Mouse (Mus musculus) small intestine, adult 10 weeks (tissue): Measurements from ENCODE around the gene Cldn8. TPM values are rescaled to one million over a fixed set of nuclear protein-coding genes. Genes with fewer than 3 reads are reported as not detected.

Source experiments
- polyA plus RNA-seq: library from polyadenylated mRNA; stranded (reverse); fragments of 350-450 nt; fragmentation: Illumina TruSeq; extraction: RNeasy Lipid Tissue Mini Kit (QIAGEN cat#74804); gene quantifications from one replicate; pipeline ENCODE4 v1.2.3, GENCODE M21; 2014; ENCODE audit warnings: low replicate concordance

The Cldn8 gene
- 3.4 TPM for polyA plus RNA-seq

GRCm38 (mm10) chr16:88563045-88563913 lies at the start of gene Cldn8:
Gene Cldn8, minus strand, starts transcription at chr16:88563183.

GRCm38 (mm10) chr16:88611922-88612321 lies 48.9 kb upstream of the Cldn8 start, which contains the start of gene Krtap24-1:
Gene Krtap24-1, minus strand, starts transcription at chr16:88612279.

Other genes with a start within 250 kb of the Cldn8 start
- gene Cldn17, start 56.2 kb downstream of the Cldn8 start, polyA plus RNA-seq, result not detected
- not detected for gene Krtap24-1, start 49.1 kb upstream of the Cldn8 start, polyA plus RNA-seq
- gene 2310079G19Rik, start 64.5 kb upstream of the Cldn8 start, polyA plus RNA-seq, result not detected
- gene Krtap26-1, start 84.6 kb upstream of the Cldn8 start, polyA plus RNA-seq, result not detected
- gene Krtap27-1, start 108.5 kb upstream of the Cldn8 start, polyA plus RNA-seq, result not detected
- not detected for gene 2310061N02Rik, start 144.8 kb upstream of the Cldn8 start, polyA plus RNA-seq
- not detected for gene Krtap13-1, start 165.7 kb upstream of the Cldn8 start, polyA plus RNA-seq
- gene Krtap13, start 188.5 kb upstream of the Cldn8 start, polyA plus RNA-seq, result not detected
- gene 2310034C09Rik, start 195.7 kb upstream of the Cldn8 start, polyA plus RNA-seq, result not detected
- gene 2310057N15Rik, start 211.0 kb upstream of the Cldn8 start, polyA plus RNA-seq, result not detected
- not detected for gene Gm5965, start 214.7 kb upstream of the Cldn8 start, polyA plus RNA-seq
- not detected for gene Gm20741, start 249.0 kb upstream of the Cldn8 start, polyA plus RNA-seq